Mouse (Mus musculus) liver, adult 2 months (tissue): ENCODE data around the gene Tbc1d16. TPM values are rescaled to one million over a fixed set of nuclear protein-coding genes. Genes with fewer than 3 reads are reported as not detected.
"Not testable (repeated sequence)": the region's sequence is repeated elsewhere in the genome, so short reads cannot be mapped to it uniquely, and the experiment has no call there.

Experiments used
- DNase-seq: peaks from one replicate; pipeline ENCODE4 v3.0.0-alpha.2; 2011; ENCODE audit warnings: low read depth, low spot score; ENCODE audit errors: extremely low read depth
- H3K27ac ChIP-seq: fragments of 200-500 bp; replicated peaks from 2 replicates; pipeline ENCODE4 v1.5.1; 2012; ENCODE audit warnings: low read depth, mild to moderate bottlenecking, control low read depth, inconsistent platforms, low read length; ENCODE audit not compliant: insufficient read depth
- H3K27me3 ChIP-seq: fragments of 200-500 bp; 2 replicates; pipeline ENCODE4 v1.6.1; 2012; ENCODE audit warnings: mild to moderate bottlenecking, moderate library complexity, low read length, inconsistent platforms; ENCODE audit not compliant: control insufficient read depth, insufficient read depth
- H3K36me3 ChIP-seq: fragments of 200-500 bp; 2 replicates; pipeline ENCODE4 v1.6.1; 2012; ENCODE audit warnings: low read length, inconsistent platforms; ENCODE audit not compliant: control insufficient read depth, insufficient read depth
- H3K4me1 ChIP-seq: fragments of 200-500 bp; 2 replicates; pipeline ENCODE4 v1.6.1; 2011; ENCODE audit warnings: low read length; ENCODE audit not compliant: control insufficient read depth, insufficient read depth
- H3K4me3 ChIP-seq: fragments of 200-500 bp; 2 replicates; pipeline ENCODE4 v1.5.1; 2011; ENCODE audit warnings: low read depth, mild to moderate bottlenecking, control low read depth, low read length, moderate library complexity; ENCODE audit not compliant: insufficient read depth
- H3K79me2 ChIP-seq: fragments of 200-500 bp; 2 replicates; pipeline ENCODE4 v1.6.1; 2012; ENCODE audit warnings: inconsistent platforms, mild to moderate bottlenecking, low read length, moderate library complexity; ENCODE audit not compliant: control insufficient read depth, insufficient read depth
- H3K9ac ChIP-seq: fragments of 200-500 bp; 2 replicates; pipeline ENCODE4 v1.6.1; 2012; ENCODE audit warnings: low read depth, mild to moderate bottlenecking, control low read depth, inconsistent platforms, low read length
- CTCF ChIP-seq: fragments of 200-500 bp; IDR thresholded peaks from 2 replicates; pipeline ENCODE4 v1.5.1; 2011; ENCODE audit warnings: low read depth, low read length, control low read depth
- POLR2A ChIP-seq: fragments of 200-500 bp; IDR thresholded peaks from 2 replicates; pipeline ENCODE4 v1.6.1; 2011; ENCODE audit warnings: low read length, control low read depth; ENCODE audit not compliant: insufficient read depth; ENCODE audit errors: extremely low read depth
- WGBS: fragments of 180-500 bp; shearing (Covaris S2); methylation state at CpG from one replicate; pipeline ENCODE4 v1.1.7; 2018; 5-methylcytosine and 5-hydroxymethylcytosine counted together
- polyA plus RNA-seq: library from polyadenylated mRNA; depleted of rRNA; stranded (reverse); fragments of >200 nt; gene quantifications from 2 replicates; pipeline ENCODE4 v1.2.3, GENCODE M21; 2012
- total RNA-seq: library from RNA; depleted of rRNA; stranded (reverse); fragments of >200 nt; gene quantifications from 2 replicates; pipeline ENCODE4 v1.2.3, GENCODE M21; 2014

The Tbc1d16 gene
- total and polyA plus RNA-seq, 2 experiments, result 4.6 to 9.5 TPM

GRCm38 (mm10) chr11:119108573-119109263 is 119.6 kb downstream of the Tbc1d16 start:
- no peak for DNase-seq
- Histone ChIP-seq H3K9ac (no peak overlapping the region), H3K4me3 (no peak overlapping the region), H3K27me3 (peaks cover 3% of the 10 kb centered on the region; the same call in 1 of the 2 replicates), H3K79me2 (no peaks in the 10 kb centered on the region), H3K27ac (no peak overlapping the region), H3K36me3 (no peaks in the 10 kb centered on the region), H3K4me1 (peaks cover 11% of the 10 kb centered on the region)
- WGBS, result 88% methylated on average over 10 of the region's 10 CpGs
- TF ChIP-seq POLR2A (no peak), CTCF (no peak)

- DNase-seq, result peak; percentile 72
- Histone ChIP-seq H3K9ac (no peak overlapping the region), H3K27ac (0 out of 2 replicates have a peak overlapping the region, but pooled peaks have one; percentile 10), H3K27me3 (no peaks in the 10 kb centered on the region), H3K4me3 (no peak overlapping the region), H3K36me3 (no peaks in the 10 kb centered on the region), H3K79me2 (no peaks in the 10 kb centered on the region), H3K4me1 (peaks cover 11% of the 10 kb centered on the region)
- TF ChIP-seq CTCF (no peak; the same call in 1 of the 2 replicates), POLR2A (no peak)
- WGBS, result 6% methylated on average over 6 of the region's 6 CpGs
Measured at GRCm38 (mm10) chr11:119106289-119106688, 122.0 kb downstream of the Tbc1d16 start.

GRCm38 (mm10) chr11:119105748-119106147 is 122.6 kb downstream of the Tbc1d16 start:
- peaks cover 11% of the 10 kb centered on the region for H3K4me1 ChIP-seq
- WGBS, result 46% methylated on average over 8 of the region's 8 CpGs
- H3K36me3 ChIP-seq, result no peaks in the 10 kb centered on the region
- H3K9ac ChIP-seq, result no peak overlapping the region
- TF ChIP-seq CTCF (no peak), POLR2A (no peak)
- no peak for DNase-seq
- H3K27ac ChIP-seq, result no peak overlapping the region
- H3K4me3 ChIP-seq, result no peak overlapping the region
- no peaks in the 10 kb centered on the region for H3K27me3 ChIP-seq
- no peaks in the 10 kb centered on the region for H3K79me2 ChIP-seq

GRCm38 (mm10) chr11:119105071-119105609 is 123.2 kb downstream of the Tbc1d16 start:
- TF ChIP-seq POLR2A, result no peak
- TF ChIP-seq CTCF, result no peak
- no peak for DNase-seq
- Histone ChIP-seq H3K27me3 (no peaks in the 10 kb centered on the region), H3K4me3 (no peak overlapping the region), H3K27ac (no peak overlapping the region), H3K79me2 (no peaks in the 10 kb centered on the region), H3K36me3 (no peaks in the 10 kb centered on the region), H3K4me1 (peaks cover 11% of the 10 kb centered on the region), H3K9ac (no peak overlapping the region)
- WGBS, result 47% methylated on average over 7 of the region's 7 CpGs

- 72% methylated on average over 3 of the region's 3 CpGs for WGBS
- TF ChIP-seq POLR2A (no peak), CTCF (no peak)
- Histone ChIP-seq H3K36me3 (no peaks in the 10 kb centered on the region), H3K4me3 (no peak overlapping the region), H3K79me2 (no peaks in the 10 kb centered on the region), H3K4me1 (peaks cover 8% of the 10 kb centered on the region; the same call in 1 of the 2 replicates), H3K27me3 (no peaks in the 10 kb centered on the region), H3K9ac (no peak overlapping the region), H3K27ac (no peak overlapping the region)
- DNase-seq, result no peak
Measured at GRCm38 (mm10) chr11:119103991-119104390, 124.3 kb downstream of the Tbc1d16 start.

GRCm38 (mm10) chr11:119100355-119100754 is 127.9 kb downstream of the Tbc1d16 start:
- H3K36me3 ChIP-seq, H3K4me1 ChIP-seq, H3K79me2 ChIP-seq, H3K27ac ChIP-seq, H3K27me3 ChIP-seq, DNase-seq, H3K4me3 ChIP-seq, H3K9ac ChIP-seq: not testable (repeated sequence)
- WGBS, result 65% methylated on average over 4 of the region's 4 CpGs
